Mouse (Mus musculus) midbrain, embryonic 12.5 days (tissue): Measurements from ENCODE around the gene Foxg1. TPM values are rescaled to one million over a fixed set of nuclear protein-coding genes. Genes with fewer than 3 reads are reported as not detected.

Experiments used
- ATAC-seq: fragments of 200-750 bp; cut with Nextera tagmentation; 2 replicates; pipeline ENCODE4 v1.8.0; 2017; ENCODE audit warnings: low read depth, moderate TSS enrichment, moderate library complexity; ENCODE audit not compliant: low FRiP score
- H3K27ac ChIP-seq: fragments of 300-500 bp; sonication (generic); replicated peaks from 2 replicates; pipeline ENCODE4 v1.5.1; 2016; ENCODE audit warnings: mild to moderate bottlenecking
- H3K27me3 ChIP-seq: fragments of 300-500 bp; sonication (generic); 2 replicates; pipeline ENCODE4 v1.6.1; 2016; ENCODE audit warnings: mild to moderate bottlenecking
- H3K36me3 ChIP-seq: fragments of 300-500 bp; sonication (generic); 2 replicates; pipeline ENCODE4 v1.6.1; 2016
- H3K4me1 ChIP-seq: fragments of 300-500 bp; sonication (generic); 2 replicates; pipeline ENCODE4 v1.6.1; 2016
- H3K4me2 ChIP-seq: fragments of 300-500 bp; sonication (generic); replicated peaks from 2 replicates; pipeline ENCODE4 v1.6.1; 2016; ENCODE audit warnings: mild to moderate bottlenecking, moderate library complexity
- H3K4me3 ChIP-seq: fragments of 300-500 bp; sonication (generic); 2 replicates; pipeline ENCODE4 v1.5.1; 2016; ENCODE audit warnings: mild to moderate bottlenecking
- H3K9ac ChIP-seq: fragments of 300-500 bp; sonication (generic); replicated peaks from 2 replicates; pipeline ENCODE4 v1.6.1; 2016; ENCODE audit warnings: mild to moderate bottlenecking, moderate library complexity
- H3K9me3 ChIP-seq: fragments of 300-500 bp; sonication (generic); 2 replicates; pipeline ENCODE4 v1.6.1; 2016; ENCODE audit warnings: mild to moderate bottlenecking
- WGBS: fragments of 180-500 bp; shearing (Covaris S2); methylation state at CpG from one replicate; pipeline ENCODE4 v1.1.7; 2016; 5-methylcytosine and 5-hydroxymethylcytosine counted together
- polyA plus RNA-seq: library from polyadenylated mRNA; unstranded; fragments of >200 nt; fragmentation: Nextera tagmentation; extraction: Ambion mirVana; gene quantifications from 2 replicates; pipeline ENCODE4 v1.2.1, GENCODE M21; 2016

Gene Foxg1
- 3.0 and 4.6 TPM in 2 replicates for polyA plus RNA-seq

DNA sequence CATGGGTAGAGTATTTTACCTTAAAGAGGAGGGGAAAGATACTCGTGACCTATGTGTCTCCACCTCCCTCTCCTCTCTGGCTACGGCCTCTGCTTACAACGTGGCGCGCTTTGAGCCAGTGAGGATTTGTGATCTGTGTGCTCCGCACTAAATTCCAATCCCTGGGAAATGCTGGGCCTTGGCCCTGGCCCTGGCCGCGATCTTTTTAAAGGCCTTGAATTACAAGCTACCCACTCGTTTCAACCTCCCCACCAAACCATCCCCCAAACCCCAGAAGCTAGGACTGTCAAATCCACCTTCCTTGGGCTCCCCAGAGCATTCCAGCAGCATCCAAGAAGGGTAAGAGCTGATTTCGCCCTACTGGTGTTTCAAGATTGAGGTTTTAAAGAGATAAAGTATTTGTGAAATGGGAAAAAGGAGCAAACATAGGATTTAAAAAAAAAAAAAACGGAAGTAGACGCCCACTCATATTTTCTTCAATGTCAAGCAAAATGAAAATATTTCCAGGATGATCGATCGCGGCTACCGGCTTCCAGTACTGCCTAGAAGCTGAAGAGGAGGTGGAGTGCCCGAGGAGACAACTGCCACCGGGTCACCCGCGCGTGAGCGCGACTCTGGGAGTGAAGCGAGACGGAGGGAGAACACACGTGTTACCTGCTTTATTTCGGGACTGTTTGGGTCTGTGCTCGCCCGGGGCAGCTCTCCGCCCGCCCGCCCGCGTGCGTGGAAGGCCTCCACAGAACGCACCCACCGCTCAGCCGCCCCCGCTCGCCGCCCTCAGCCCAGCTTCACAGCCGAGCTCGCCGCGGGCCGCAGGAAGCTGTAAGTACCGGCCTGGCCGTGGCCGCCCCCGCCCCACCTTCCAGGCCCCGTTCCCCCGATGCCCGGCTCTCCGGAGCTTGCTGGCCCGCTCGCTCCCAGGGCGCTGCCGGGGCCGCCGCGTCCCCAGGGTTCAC is at the start of gene Foxg1:
Foxg1 (plus strand) TSS at position 96 of the 956 bp plus-strand sequence.
- Histone ChIP-seq H3K4me3 (peak within 1 kb of the TSS; percentile 45), H3K9me3 (no peaks in the 10 kb centered on the region), H3K27me3 (peaks cover 79% of the 10 kb centered on the region), H3K4me2 (peak within 1 kb of the TSS; percentile 56), H3K36me3 (no peaks in the 10 kb centered on the region), H3K27ac (no peak within 1 kb of the TSS), H3K9ac (no peak within 1 kb of the TSS; the same call in 1 of the 2 replicates), H3K4me1 (peaks cover 6% of the 10 kb centered on the region; the same call in 1 of the 2 replicates)
- WGBS: under 1% methylated on average over 47 of the region's 61 CpGs
- peak; percentile 11 for ATAC-seq

DNA sequence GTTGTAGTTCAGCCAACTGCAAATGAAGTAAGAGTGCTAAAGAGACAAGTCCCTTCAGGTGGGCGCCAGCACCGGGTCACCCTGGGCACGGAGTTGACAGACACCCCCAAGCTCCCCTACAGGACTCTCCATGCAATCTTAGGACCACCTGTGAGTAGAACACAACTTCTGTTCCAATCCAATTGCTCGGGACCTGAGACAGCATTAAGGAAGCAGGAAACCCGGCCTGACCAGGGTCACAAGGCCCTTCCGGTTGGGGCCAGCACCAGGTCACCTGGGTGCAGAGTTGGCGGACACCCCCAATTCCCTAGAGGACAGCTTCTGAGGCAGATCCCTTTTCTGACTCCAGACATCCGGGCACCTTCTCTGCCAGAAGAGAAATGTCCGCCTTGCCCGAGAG is 32.8 kb upstream of the Foxg1 start:
- H3K27ac ChIP-seq: no peak overlapping the region
- WGBS: 91% methylated on average over 10 of the region's 10 CpGs
- H3K36me3 ChIP-seq: no peaks in the 10 kb centered on the region
- no peak overlapping the region for H3K9ac ChIP-seq
- H3K4me3 ChIP-seq: no peak overlapping the region
- H3K4me2 ChIP-seq: no peak overlapping the region
- ATAC-seq: no peak
- H3K27me3 ChIP-seq: no peaks in the 10 kb centered on the region
- H3K9me3 ChIP-seq: no peaks in the 10 kb centered on the region
- no peaks in the 10 kb centered on the region for H3K4me1 ChIP-seq

DNA sequence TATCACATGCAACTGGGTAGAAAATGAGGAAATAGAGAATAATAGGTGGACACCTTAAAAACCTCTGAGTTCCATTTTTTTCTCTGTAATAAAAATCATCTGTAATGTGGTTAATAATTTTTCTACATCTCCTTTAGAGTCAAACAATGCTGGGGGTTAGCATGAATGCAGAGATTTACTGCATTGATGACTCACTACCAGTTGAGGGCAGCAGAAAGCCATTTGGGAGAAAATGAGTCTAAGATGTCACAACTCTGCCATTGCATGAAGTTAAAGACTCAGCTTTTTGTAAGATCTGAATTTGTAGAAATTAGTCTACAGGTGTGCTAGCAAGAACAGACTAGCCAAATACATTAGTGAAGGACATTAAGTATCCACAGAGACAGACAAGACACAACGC is 13.5 kb upstream of the Foxg1 start:
- 43% methylated on average over 1 of the region's 1 CpGs for WGBS
- Histone ChIP-seq H3K36me3 (no peaks in the 10 kb centered on the region), H3K9ac (no peak overlapping the region), H3K27ac (no peak overlapping the region), H3K9me3 (no peaks in the 10 kb centered on the region), H3K4me2 (no peak overlapping the region), H3K4me3 (no peak overlapping the region), H3K4me1 (0 out of 2 replicates have a peak, but pooled peaks cover 5% of the 10 kb centered on the region), H3K27me3 (peaks cover 34% of the 10 kb centered on the region)
- no peak for ATAC-seq

DNA sequence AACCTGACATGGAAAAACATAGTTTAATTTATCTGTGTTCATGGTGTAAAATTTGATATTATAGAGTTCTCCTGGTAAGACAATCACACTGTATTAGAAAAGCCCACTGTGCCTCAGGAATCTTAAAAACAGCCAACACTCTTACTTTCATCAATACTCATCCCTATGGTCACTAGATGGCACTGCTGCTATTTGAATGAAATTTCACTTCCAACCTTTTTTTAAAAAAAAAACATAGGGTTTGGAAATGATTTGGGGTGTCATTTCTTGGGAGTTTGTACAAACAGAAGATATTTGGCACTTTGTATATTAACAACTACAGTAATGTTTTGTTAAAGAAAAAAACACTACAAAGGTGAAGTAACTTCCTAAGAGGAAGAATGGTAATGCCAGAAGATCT is 10.3 kb upstream of the Foxg1 start:
- no peaks in the 10 kb centered on the region for H3K9me3 ChIP-seq
- no peaks in the 10 kb centered on the region for H3K36me3 ChIP-seq
- no peak overlapping the region for H3K4me2 ChIP-seq
- no peak overlapping the region for H3K4me3 ChIP-seq
- H3K4me1 ChIP-seq: peaks cover 5% of the 10 kb centered on the region; the same call in 1 of the 2 replicates
- H3K27ac ChIP-seq: no peak overlapping the region
- peaks cover 61% of the 10 kb centered on the region for H3K27me3 ChIP-seq
- ATAC-seq: no peak
- no peak overlapping the region for H3K9ac ChIP-seq

DNA sequence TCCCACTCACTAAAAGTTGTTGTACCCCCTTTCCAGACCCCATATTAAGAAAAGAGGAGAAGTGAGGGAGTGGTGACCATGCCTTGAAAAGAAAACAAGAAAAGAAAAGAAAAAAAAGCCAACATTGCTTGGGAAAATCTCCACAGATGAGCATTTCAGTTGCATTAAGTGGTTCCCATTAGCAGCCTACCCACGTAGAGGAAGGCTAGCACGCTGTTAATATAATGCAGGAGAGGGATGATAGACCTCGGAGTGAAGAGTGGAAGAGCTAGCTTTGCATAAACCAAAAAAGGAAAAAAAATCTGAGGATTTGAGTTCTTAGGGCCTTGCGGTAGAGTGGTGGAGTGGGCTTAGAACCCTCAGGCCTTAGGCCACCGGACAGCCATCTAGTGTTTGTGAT is 9.3 kb upstream of the Foxg1 start:
- no peak overlapping the region for H3K9ac ChIP-seq
- H3K36me3 ChIP-seq: no peaks in the 10 kb centered on the region
- no peak overlapping the region for H3K4me3 ChIP-seq
- H3K27ac ChIP-seq: no peak overlapping the region
- no peak for ATAC-seq
- peaks cover 71% of the 10 kb centered on the region for H3K27me3 ChIP-seq
- 3% methylated on average over 5 of the region's 5 CpGs for WGBS
- no peak overlapping the region for H3K4me2 ChIP-seq
- H3K4me1 ChIP-seq: peaks cover 5% of the 10 kb centered on the region; the same call in 1 of the 2 replicates
- H3K9me3 ChIP-seq: no peaks in the 10 kb centered on the region

DNA sequence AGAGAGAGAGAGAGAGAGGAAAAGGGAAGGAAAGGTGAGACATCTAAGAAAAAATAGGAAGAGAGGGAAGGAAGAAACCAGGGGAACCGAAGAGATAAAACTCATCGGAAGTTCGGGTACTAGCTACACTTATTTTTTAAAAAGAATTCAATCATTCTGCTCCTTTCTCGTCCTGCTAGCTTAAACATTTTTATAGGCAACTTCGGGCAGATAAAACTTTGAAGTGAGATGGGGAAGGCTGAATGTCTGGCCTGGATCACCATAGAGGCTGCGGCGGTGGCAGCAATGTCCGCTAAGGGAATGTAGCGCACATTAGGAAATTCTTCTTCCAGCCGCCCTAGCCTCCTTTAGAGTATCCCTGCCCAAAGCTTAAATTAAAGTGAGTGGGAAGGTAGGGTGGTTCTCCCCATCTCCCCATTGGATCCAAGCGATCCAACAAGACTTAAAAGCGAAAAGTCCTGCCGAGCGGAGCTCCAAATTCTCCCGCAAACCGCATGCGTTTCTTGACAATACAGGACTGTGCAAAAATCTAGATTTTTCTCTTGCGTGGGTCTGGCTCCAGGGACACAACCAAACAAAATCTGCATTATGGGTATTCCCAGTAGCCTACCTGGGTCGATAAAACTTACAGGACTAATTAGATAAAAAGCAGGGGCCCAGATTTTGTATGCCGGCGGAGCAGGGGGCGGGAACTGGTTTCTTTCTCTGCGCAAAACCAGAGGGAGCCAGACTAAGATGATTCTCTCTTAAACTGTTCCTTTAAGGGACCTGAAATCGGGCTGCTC is 8.4 kb upstream of the Foxg1 start:
- peak overlapping the region; percentile 28 for H3K4me3 ChIP-seq
- no peak overlapping the region for H3K27ac ChIP-seq
- H3K9me3 ChIP-seq: no peaks in the 10 kb centered on the region
- no peak overlapping the region for H3K9ac ChIP-seq
- H3K4me2 ChIP-seq: peak overlapping the region; percentile 38
- peaks cover 5% of the 10 kb centered on the region; the same call in 1 of the 2 replicates for H3K4me1 ChIP-seq
- 0 out of 2 replicates have a peak, but pooled peaks have one; percentile 3 for ATAC-seq
- peaks cover 80% of the 10 kb centered on the region for H3K27me3 ChIP-seq
- no peaks in the 10 kb centered on the region for H3K36me3 ChIP-seq
- WGBS: 2% methylated on average over 24 of the region's 24 CpGs

DNA sequence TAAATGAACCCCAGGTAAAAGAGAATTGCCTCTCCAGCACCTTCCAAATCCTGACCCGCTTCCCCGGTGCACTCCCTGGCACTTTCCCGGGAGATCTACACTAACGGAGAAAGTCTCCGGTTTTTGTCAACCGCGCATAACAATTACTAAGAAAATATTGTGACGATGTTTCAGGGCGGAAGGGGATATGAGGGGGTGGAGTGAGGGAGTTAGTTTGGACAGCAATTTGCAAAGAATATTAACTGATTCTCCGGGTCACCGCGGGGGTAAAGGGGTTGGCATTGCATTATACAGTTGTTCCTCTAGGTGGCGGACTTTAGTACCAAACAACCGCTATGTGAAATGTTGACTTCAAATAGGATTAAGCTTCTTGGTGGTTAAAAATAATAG is 7.9 kb upstream of the Foxg1 start:
- H3K4me2 ChIP-seq: peak overlapping the region; percentile 38
- H3K27ac ChIP-seq: no peak overlapping the region
- peak; percentile 24; the same call in 1 of the 2 replicates for ATAC-seq
- H3K4me1 ChIP-seq: peaks cover 5% of the 10 kb centered on the region; the same call in 1 of the 2 replicates
- no peaks in the 10 kb centered on the region for H3K9me3 ChIP-seq
- no peak overlapping the region for H3K9ac ChIP-seq
- H3K36me3 ChIP-seq: no peaks in the 10 kb centered on the region
- peaks cover 81% of the 10 kb centered on the region for H3K27me3 ChIP-seq
- 0% methylated on average over 14 of the region's 14 CpGs for WGBS
- H3K4me3 ChIP-seq: peak overlapping the region; percentile 28

DNA sequence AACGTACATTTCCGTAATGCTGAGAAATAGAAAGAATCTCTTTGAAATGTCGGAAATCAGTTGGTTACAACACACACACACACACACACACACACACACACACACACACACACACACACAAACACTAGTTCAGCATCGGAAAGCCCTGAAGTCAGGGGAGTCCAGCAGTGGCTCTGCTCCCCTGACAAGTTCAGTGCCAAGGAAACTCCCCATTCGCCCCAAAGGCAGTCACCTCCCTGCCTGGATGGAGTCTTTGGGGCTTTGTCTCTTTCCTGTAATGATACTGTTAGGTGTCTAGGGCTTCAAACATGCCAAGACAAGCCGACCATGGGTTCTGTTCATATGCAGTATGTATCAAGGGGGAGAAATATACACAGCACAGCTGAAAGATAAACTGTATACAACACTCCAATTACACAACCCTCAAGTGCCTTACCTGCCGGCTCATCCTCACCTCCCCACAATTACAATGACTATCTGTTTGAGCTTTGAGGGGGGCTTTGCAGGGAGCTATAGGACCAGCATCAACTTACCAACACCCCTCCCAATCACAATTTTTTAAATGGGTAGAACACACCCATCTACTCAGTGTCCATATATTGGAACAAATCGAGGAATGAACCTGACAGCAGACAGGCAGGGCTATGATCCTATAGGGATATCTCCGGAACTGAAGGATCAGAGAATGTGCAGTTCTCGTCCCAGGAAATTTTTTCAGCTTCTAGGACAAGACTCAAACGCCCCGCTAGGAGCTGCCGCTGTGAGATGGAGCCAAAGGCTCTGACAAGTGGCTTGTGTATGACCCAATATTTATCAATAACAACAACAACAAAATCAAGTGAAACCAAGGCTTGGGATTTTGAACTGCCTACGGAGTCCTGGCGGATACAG is 6.8 kb upstream of the Foxg1 start:
- H3K9ac ChIP-seq: no peak overlapping the region
- H3K36me3 ChIP-seq: no peaks in the 10 kb centered on the region
- H3K4me3 ChIP-seq: no peak overlapping the region
- no peak for ATAC-seq
- 2% methylated on average over 15 of the region's 15 CpGs for WGBS
- H3K9me3 ChIP-seq: no peaks in the 10 kb centered on the region
- H3K4me1 ChIP-seq: peaks cover 5% of the 10 kb centered on the region; the same call in 1 of the 2 replicates
- no peak overlapping the region for H3K27ac ChIP-seq
- H3K4me2 ChIP-seq: no peak overlapping the region
- peaks cover 87% of the 10 kb centered on the region for H3K27me3 ChIP-seq

DNA sequence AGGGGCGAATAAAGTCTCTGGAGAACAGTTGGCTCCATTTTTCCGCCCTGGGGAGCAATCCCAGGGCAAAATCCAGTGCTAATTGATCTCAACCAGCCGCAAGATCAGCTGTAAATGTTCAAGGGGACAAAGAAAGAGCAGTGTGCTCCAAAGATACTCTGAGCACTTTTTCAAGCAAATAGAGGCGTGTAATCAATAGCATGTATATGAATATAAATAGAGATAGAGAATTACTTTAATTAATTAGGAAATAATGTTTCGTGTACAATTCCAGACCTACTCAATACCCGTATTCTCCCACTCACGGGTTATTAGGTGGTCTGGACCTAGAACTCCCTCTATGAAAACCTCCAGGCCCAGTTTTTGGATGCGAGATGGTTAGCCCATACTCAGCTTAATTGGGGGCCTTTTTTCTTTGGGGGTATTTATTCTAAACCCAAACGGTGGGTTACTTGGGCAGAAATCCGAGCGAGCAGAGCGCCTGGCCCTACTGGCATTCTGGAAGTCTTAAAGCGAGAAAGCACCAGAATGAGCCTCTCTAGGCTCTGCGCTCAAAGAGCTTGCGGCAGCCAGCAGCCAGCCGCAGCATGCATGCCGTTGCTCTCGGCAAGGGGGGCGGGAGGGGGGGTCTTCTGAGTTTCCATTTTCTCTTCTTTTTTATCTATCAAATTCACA is 6.0 kb upstream of the Foxg1 start:
- no peaks in the 10 kb centered on the region for H3K36me3 ChIP-seq
- no peak overlapping the region for H3K4me3 ChIP-seq
- H3K9me3 ChIP-seq: no peaks in the 10 kb centered on the region
- under 1% methylated on average over 19 of the region's 19 CpGs for WGBS
- H3K9ac ChIP-seq: no peak overlapping the region
- no peak overlapping the region for H3K4me2 ChIP-seq
- H3K27me3 ChIP-seq: peaks cover 84% of the 10 kb centered on the region
- no peak overlapping the region for H3K27ac ChIP-seq
- peaks cover 5% of the 10 kb centered on the region; the same call in 1 of the 2 replicates for H3K4me1 ChIP-seq
- ATAC-seq: no peak

DNA sequence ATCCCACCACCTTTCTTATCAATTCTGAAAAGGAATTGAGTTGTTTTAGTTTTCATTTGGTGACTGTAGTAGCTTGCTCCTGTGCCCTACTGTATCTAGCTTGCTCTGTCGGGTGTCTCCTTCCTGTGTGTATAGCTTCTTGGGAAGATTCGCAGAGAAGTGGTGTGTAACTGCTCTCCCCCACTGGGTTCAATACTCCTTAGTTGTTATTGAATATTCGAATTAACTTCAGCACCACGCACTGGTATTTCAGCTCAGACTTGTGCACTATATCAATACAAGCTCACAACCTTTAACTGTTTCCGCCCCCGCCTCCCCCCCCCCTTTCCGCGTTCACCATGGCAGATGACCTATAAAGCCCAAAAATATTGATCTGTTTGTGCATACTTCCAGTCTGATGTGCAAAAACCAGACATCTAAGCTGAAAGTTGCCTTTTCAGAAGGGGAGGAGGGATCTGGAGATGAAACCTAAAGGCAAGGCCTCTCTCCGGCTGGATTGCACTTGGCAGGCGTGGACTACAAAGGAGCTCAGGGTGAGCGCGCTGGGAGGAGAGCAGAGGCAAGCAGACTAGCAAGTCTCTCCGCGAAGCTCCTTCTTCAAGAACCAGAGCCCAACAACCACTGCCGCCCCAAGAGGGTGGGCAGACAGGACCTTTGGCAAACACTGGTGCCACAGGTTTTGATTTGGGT is 5.0 kb upstream of the Foxg1 start:
- Histone ChIP-seq H3K9me3 (no peaks in the 10 kb centered on the region), H3K27me3 (peaks cover 89% of the 10 kb centered on the region), H3K4me2 (no peak overlapping the region), H3K9ac (no peak overlapping the region), H3K4me3 (0 out of 2 replicates have a peak overlapping the region, but pooled peaks have one; percentile 4), H3K4me1 (peaks cover 5% of the 10 kb centered on the region), H3K27ac (no peak overlapping the region), H3K36me3 (no peaks in the 10 kb centered on the region)
- peak; percentile 16; the same call in 1 of the 2 replicates for ATAC-seq
- under 1% methylated on average over 15 of the region's 15 CpGs for WGBS
